Mouse (Mus musculus) C2C12 (cell line): ENCODE results near the gene Mettl7a2. TPM values are rescaled to one million over a fixed set of nuclear protein-coding genes. Genes with fewer than 3 reads are reported as not detected.
A peak's percentile ranks its signal among the peaks of the same experiment; 100 is the strongest.
"Not testable (repeated sequence)": the region's sequence is repeated elsewhere in the genome, so short reads cannot be mapped to it uniquely, and the experiment has no call there.

Source experiments
- H3K27me3 ChIP-seq: one replicate; pipeline ENCODE4 v1.6.1; 2011; ENCODE audit not compliant: control insufficient read depth, insufficient read depth, insufficient read length
- H3K36me3 ChIP-seq: one replicate; pipeline ENCODE4 v1.6.1; 2011; ENCODE audit not compliant: control insufficient read depth, insufficient read depth
- H3K4me3 ChIP-seq: one replicate; pipeline ENCODE4 v1.5.1; 2011; ENCODE audit warnings: mild to moderate bottlenecking, control low read depth; ENCODE audit not compliant: poor library complexity, insufficient read depth, severe bottlenecking
- H3K79me2 ChIP-seq: one replicate; pipeline ENCODE4 v1.6.1; 2011; ENCODE audit not compliant: control insufficient read depth, insufficient read depth
- H3K79me3 ChIP-seq: one replicate; pipeline ENCODE4 v1.6.1; 2011; ENCODE audit warnings: low read depth, control low read depth
- H3ac ChIP-seq: one replicate; pipeline ENCODE3; 2011; ENCODE audit warnings: low read depth; ENCODE audit not compliant: control insufficient read depth, insufficient read length
- CEBPB ChIP-seq: IDR thresholded peaks from one replicate; pipeline ENCODE4 v1.6.1; 2011; ENCODE audit warnings: low read depth, mild to moderate bottlenecking, control low read depth, moderate library complexity
- CTCF ChIP-seq: IDR thresholded peaks from one replicate; pipeline ENCODE4 v1.5.1; 2011; ENCODE audit not compliant: control insufficient read depth, insufficient read depth, insufficient read length
- FOSL1 ChIP-seq: IDR thresholded peaks from one replicate; pipeline ENCODE4 v1.8.0; 2011; ENCODE audit warnings: mild to moderate bottlenecking, low read length; ENCODE audit not compliant: poor library complexity, insufficient read depth, severe bottlenecking
- MAX ChIP-seq: IDR thresholded peaks from one replicate; pipeline ENCODE4 v1.6.1; 2011; ENCODE audit warnings: mild to moderate bottlenecking, control low read depth
- MYOD1 ChIP-seq: IDR thresholded peaks from one replicate; pipeline ENCODE4 v1.6.1; 2011; ENCODE audit warnings: low read depth; ENCODE audit not compliant: control insufficient read depth, insufficient read length
- MYOG ChIP-seq: IDR thresholded peaks from one replicate; pipeline ENCODE4 v1.6.1; 2011; ENCODE audit not compliant: control insufficient read depth, insufficient read length; ENCODE audit errors: extremely low read depth
- USF1 ChIP-seq: IDR thresholded peaks from one replicate; pipeline ENCODE4 v1.6.1; 2011; ENCODE audit warnings: low read depth, mild to moderate bottlenecking, control low read depth, moderate library complexity
- polyA plus RNA-seq: library from polyadenylated mRNA; unstranded; fragments of >200 nt; fragmentation: generic; extraction: Trizol; gene quantifications from one replicate; pipeline ENCODE4 v1.2.1, GENCODE M21; 2012; ENCODE audit warnings: missing spikeins

Mettl7a2 gene
- polyA plus RNA-seq, 1 experiment = not detected

GRCm38 (mm10) chr15:100364242-100364641 lies 11.2 kb downstream of the Mettl7a2 start, which contains the start of gene Higd1c:
Higd1c (plus strand) TSS chr15:100364542.
- Histone ChIP-seq H3K4me3 (no peak within 1 kb of the TSS), H3K79me3 (no peaks in the 10 kb centered on the region), H3K27me3 (peaks cover 63% of the 10 kb centered on the region), H3ac (no peak within 1 kb of the TSS), H3K36me3 (no peaks in the 10 kb centered on the region), H3K79me2 (no peaks in the 10 kb centered on the region)
- TF ChIP-seq MYOD1 (no peak), MAX (no peak), MYOG (no peak), CEBPB (no peak), CTCF (no peak), USF1 (no peak), FOSL1 (no peak)

DNA sequence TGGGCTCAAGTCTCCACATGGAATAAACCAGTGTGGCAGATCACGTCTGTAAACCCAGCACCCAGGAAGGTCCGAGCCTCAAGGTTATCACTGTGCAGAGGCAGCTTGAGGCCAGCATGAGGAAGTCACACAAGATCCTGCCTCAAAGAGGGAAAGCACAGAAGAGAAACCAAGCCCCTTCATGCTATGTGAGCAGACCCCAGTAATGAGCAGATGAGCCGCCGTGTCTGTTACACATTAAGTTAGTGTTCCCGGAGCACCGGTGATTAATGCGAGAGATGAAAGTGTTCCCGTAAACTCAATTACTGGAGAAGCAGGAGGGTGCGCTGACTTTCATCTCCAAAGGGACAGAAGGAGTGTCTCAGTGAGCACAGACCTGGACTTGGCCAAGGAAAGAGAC lies 13.0 kb downstream of the Mettl7a2 start:
- not testable (repeated sequence) for H3K36me3 ChIP-seq, H3ac ChIP-seq, H3K79me2 ChIP-seq, H3K79me3 ChIP-seq, H3K4me3 ChIP-seq
- peaks cover 59% of the 10 kb centered on the region for H3K27me3 ChIP-seq

GRCm38 (mm10) chr15:100367119-100367518 lies 14.1 kb downstream of the Mettl7a2 start:
- Histone ChIP-seq H3K36me3 (no peaks in the 10 kb centered on the region), H3K27me3 (peaks cover 54% of the 10 kb centered on the region), H3K79me2 (no peaks in the 10 kb centered on the region), H3ac (no peak overlapping the region), H3K79me3 (no peaks in the 10 kb centered on the region), H3K4me3 (no peak overlapping the region)
- TF ChIP-seq USF1 (no peak), MYOG (no peak), CEBPB (no peak), CTCF (no peak), MYOD1 (no peak), MAX (no peak), FOSL1 (no peak)

- H3K36me3 ChIP-seq = no peaks in the 10 kb centered on the region
- H3K79me3 ChIP-seq = no peaks in the 10 kb centered on the region
- no peak overlapping the region for H3ac ChIP-seq
- H3K79me2 ChIP-seq = no peaks in the 10 kb centered on the region
- no peak overlapping the region for H3K4me3 ChIP-seq
- TF ChIP-seq CTCF = peak; percentile 36
- no peak for TF ChIP-seq MYOG
- no peak for TF ChIP-seq FOSL1
- H3K27me3 ChIP-seq = peaks cover 4% of the 10 kb centered on the region
These were observed 22.1 kb downstream of the Mettl7a2 start for GRCm38 (mm10) chr15:100375066-100375465.

GRCm38 (mm10) chr15:100377847-100378505 lies 25.0 kb downstream of the Mettl7a2 start:
- not testable (repeated sequence) for H3K36me3 ChIP-seq, H3K4me3 ChIP-seq, H3K79me2 ChIP-seq, H3K79me3 ChIP-seq, H3K27me3 ChIP-seq, H3ac ChIP-seq

DNA sequence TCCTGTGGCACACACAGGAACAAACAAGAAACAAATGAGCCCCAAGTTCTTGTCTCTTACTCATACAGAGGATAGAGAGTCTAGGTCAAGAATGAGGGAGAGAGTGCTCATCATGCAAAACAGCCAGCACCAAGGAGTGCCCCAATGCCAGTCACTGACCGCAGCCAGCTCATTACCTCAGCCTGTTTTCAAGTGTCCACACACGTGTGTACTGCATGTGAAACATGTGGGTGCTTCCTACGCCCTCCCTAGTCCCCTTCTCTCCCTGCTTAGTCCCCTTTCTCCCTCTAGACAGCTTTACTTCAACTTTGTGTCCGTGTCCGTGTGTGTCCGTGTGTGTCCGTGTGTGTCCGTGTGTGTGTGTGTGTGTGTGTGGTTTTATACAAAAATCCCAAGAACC lies 26.7 kb downstream of the Mettl7a2 start:
- no peak overlapping the region for H3K4me3 ChIP-seq
- H3K27me3 ChIP-seq = peaks cover 10% of the 10 kb centered on the region
- H3K79me3 ChIP-seq = no peaks in the 10 kb centered on the region
- H3K79me2 ChIP-seq = no peaks in the 10 kb centered on the region
- H3ac ChIP-seq = no peak overlapping the region
- no peaks in the 10 kb centered on the region for H3K36me3 ChIP-seq
- TF ChIP-seq MYOG (no peak), FOSL1 (no peak)

- Histone ChIP-seq H3K4me3 (no peak overlapping the region), H3K79me3 (no peaks in the 10 kb centered on the region), H3K79me2 (no peaks in the 10 kb centered on the region), H3K27me3 (peaks cover 10% of the 10 kb centered on the region), H3K36me3 (no peaks in the 10 kb centered on the region), H3ac (no peak overlapping the region)
- no peak for TF ChIP-seq MYOD1
- no peak for TF ChIP-seq MYOG
- TF ChIP-seq USF1 = no peak
- no peak for TF ChIP-seq MAX
- TF ChIP-seq CTCF = no peak
- no peak for TF ChIP-seq CEBPB
- TF ChIP-seq FOSL1 = no peak
These were observed 27.1 kb downstream of the Mettl7a2 start for GRCm38 (mm10) chr15:100380104-100380503.
